Mouse (Mus musculus): Measurements from ENCODE around the gene Bmp8a. TPM values are rescaled to one million over a fixed set of nuclear protein-coding genes. Genes with fewer than 3 reads are reported as not detected.
"Not testable (repeated sequence)": the region's sequence is repeated elsewhere in the genome, so short reads cannot be mapped to it uniquely, and the experiment has no call there.

Bmp8a gene
- polyA plus RNA-seq, 1 experiment from 2014 or later = 0.46 TPM

DNA sequence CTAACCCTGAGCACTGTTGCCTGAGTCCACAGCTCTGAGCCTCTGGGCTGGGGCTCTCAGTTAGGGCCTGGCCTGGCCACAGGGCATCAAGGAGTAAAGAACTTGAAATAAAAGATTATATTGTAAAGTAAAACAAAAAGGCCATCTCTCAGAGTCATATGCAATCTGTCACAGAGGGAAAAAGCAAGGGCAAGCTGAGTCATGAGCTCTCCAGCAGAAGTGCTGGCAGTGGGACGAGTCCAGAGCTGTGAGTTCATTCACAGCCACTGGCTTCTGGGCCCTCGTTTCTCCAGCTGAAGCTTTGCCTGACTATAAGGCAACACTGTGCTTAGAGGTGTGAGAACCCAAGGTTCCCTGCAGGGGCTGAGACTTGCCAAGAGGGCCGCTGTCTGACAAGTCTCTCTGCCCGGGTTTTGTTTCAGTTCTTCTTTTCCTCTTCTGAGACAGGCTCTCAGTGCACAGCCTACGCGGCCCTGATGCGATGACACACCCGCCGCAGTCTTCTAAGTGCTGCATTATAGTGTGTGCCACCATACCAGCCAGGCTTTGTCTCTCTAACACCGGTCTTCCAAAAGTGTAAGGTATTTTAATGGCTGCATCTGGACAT lies 10.3 kb upstream of the Bmp8a start:
- no peaks in the 10 kb centered on the region for H3K9me3 ChIP-seq
- ATAC-seq (ENCODE audit: borderline replicate concordance, extremely low read depth, low FRiP score, low TSS enrichment) = no peak
- no peak overlapping the region for H3K4me2 ChIP-seq
- H3K9ac ChIP-seq = no peak overlapping the region
- peaks cover 82% of the 10 kb centered on the region for H3K36me3 ChIP-seq
- H3K27ac ChIP-seq = no peak overlapping the region
- H3K27me3 ChIP-seq = no peaks in the 10 kb centered on the region
- no peak overlapping the region for H3K4me3 ChIP-seq
- H3K4me1 ChIP-seq = no peaks in the 10 kb centered on the region
- 89% methylated on average over 9 of the region's 10 CpGs for WGBS

DNA sequence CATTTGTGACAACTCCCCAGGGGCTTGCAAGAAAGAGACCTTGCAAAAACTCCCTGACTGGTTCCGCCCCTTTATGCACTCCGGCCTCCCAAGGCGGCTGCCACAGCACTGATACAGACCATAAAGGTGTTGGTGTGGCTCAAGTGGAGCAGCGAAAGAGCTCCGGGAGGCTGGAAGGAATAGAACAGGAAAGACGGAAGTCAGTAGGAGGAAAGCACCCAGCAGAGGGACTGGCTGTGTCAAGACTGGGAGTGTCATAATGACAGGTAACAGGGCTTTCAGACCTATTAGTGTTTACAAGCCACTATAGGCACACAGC lies 378 bp upstream of the Bmp8a start:
- H3K4me2 ChIP-seq = peak overlapping the region; percentile 94
- peaks cover 43% of the 10 kb centered on the region for H3K27me3 ChIP-seq
- no peak overlapping the region for H3K27ac ChIP-seq
- peaks cover 18% of the 10 kb centered on the region for H3K4me1 ChIP-seq
- peaks cover 1% of the 10 kb centered on the region; the same call in 1 of the 2 replicates for H3K36me3 ChIP-seq
- peak overlapping the region; percentile 52 for H3K4me3 ChIP-seq
- no peak overlapping the region for H3K9ac ChIP-seq
- no peaks in the 10 kb centered on the region for H3K9me3 ChIP-seq
- peak; percentile 3; the same call in 1 of the 2 replicates for ATAC-seq (ENCODE audit: borderline replicate concordance, extremely low read depth, low FRiP score, low TSS enrichment)
- WGBS = 2% methylated on average over 6 of the region's 6 CpGs

DNA sequence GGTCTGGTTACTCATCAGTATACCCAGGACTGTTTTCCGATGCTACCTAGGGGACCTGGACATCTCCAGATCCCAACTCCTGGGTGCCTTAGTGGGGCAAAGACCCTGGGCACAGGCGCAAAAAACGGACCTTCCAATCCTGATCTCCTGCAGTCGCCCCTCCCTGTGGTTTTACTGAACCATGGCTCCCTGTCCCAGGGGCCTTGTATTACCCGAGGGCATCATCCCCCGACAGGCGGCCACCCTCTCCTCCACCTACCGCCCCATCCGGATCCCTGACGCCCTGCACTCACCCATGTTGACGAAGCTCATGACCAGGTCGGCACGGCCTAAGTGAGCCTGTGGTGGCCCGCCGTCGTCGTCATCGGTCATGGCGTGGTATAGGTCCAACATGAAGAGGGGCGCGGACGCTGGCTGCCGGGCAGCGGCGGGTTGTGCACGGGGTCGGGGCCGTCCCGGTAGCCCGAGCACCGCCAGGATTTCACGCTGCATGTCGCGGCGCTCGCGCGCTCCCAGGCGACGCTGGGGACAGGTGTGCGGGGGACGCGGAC lies 886 bp downstream of the Bmp8a start:
- WGBS = 3% methylated on average over 43 of the region's 43 CpGs
- no peak overlapping the region for H3K27ac ChIP-seq
- peaks cover 43% of the 10 kb centered on the region for H3K27me3 ChIP-seq
- no peak overlapping the region for H3K9ac ChIP-seq
- peak overlapping the region; percentile 52 for H3K4me3 ChIP-seq
- peak overlapping the region; percentile 94 for H3K4me2 ChIP-seq
- H3K9me3 ChIP-seq = no peaks in the 10 kb centered on the region
- no peak for ATAC-seq (ENCODE audit: borderline replicate concordance, extremely low read depth, low FRiP score, low TSS enrichment)
- H3K36me3 ChIP-seq = no peaks in the 10 kb centered on the region
- H3K4me1 ChIP-seq = peaks cover 18% of the 10 kb centered on the region

GRCm38 (mm10) chr4:123340232-123340631 lies 2.8 kb downstream of the Bmp8a start:
- Histone ChIP-seq H3K4me2 (no peak overlapping the region), H3K9me3 (no peaks in the 10 kb centered on the region), H3K4me3 (no peak overlapping the region), H3K4me1 (peaks cover 18% of the 10 kb centered on the region), H3K36me3 (no peaks in the 10 kb centered on the region), H3K9ac (no peak overlapping the region), H3K27ac (no peak overlapping the region), H3K27me3 (peaks cover 43% of the 10 kb centered on the region)
- no peak for ATAC-seq (ENCODE audit: borderline replicate concordance, extremely low read depth, low FRiP score, low TSS enrichment)
- WGBS = 64% methylated on average over 5 of the region's 5 CpGs

DNA sequence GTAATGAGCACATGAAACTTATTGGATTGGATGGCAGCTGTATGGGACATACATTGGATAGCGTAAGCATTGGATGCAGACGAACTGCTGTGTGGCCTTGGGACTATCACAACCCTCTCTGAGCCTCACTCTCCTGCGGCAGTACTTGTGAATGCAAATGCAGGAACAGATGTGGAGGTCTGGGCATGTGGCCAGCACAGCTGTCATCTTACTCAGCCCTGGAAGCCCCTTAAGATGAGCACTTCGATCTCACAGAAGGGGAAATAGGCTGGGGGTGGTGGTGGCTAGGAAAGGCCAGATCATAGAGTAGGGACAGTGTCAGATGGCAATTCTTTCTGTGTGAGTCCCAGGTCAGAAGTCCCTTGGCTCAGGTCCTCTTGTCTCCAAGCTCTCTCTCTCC lies 5.4 kb downstream of the Bmp8a start:
- H3K9ac ChIP-seq = no peak overlapping the region
- no peak overlapping the region for H3K4me2 ChIP-seq
- no peak overlapping the region for H3K4me3 ChIP-seq
- no peak for ATAC-seq (ENCODE audit: borderline replicate concordance, extremely low read depth, low FRiP score, low TSS enrichment)
- no peaks in the 10 kb centered on the region for H3K36me3 ChIP-seq
- 62% methylated on average over 4 of the region's 4 CpGs for WGBS
- no peaks in the 10 kb centered on the region for H3K9me3 ChIP-seq
- H3K27me3 ChIP-seq = peaks cover 28% of the 10 kb centered on the region
- peaks cover 8% of the 10 kb centered on the region for H3K4me1 ChIP-seq
- no peak overlapping the region for H3K27ac ChIP-seq

DNA sequence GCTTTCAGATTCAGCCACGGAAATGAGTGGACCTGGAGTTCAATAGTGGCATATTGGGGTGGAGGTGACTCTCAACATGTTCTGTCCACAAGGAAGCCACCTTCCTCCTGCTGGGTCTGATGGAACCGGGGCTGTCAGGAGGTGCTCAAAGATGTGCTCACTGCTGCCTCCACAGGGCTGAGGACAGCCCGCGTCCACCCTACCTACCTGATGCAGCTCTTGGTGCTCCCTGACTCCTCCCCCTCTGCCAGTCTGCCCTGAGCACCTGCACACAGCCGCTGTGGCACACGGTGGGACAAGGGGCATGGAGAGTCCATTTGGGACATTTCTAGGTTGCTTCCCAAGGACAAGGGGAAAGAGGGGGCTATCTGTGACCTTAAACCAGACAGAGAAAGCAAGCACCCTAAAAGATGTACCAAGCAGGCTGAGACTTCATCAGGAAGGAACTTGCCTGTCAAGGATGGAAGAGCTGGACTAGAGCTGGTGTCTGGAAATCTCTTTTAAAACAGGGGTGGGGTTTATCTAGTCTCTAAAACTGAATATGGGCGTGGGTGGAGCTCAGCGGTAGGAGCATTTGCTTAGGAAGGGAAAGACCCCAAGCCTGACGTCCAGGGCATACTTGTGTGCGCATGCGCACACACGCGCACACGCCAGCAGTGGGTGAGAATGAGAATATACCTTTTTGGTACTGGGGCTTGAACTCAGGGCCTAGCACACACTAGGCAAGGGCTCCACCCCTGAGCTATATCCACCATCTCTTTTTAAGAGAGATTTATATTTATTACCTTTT lies 7.1 kb downstream of the Bmp8a start:
- no peak for ATAC-seq (ENCODE audit: borderline replicate concordance, extremely low read depth, low FRiP score, low TSS enrichment)
- no peak overlapping the region for H3K4me2 ChIP-seq
- peaks cover 11% of the 10 kb centered on the region for H3K27me3 ChIP-seq
- no peak overlapping the region for H3K4me3 ChIP-seq
- 55% methylated on average over 14 of the region's 14 CpGs for whole genome bisulfite sequencing
- no peak overlapping the region for H3K27ac ChIP-seq
- no peaks in the 10 kb centered on the region for H3K36me3 ChIP-seq
- no peaks in the 10 kb centered on the region for H3K9me3 ChIP-seq
- H3K4me1 ChIP-seq = no peaks in the 10 kb centered on the region
- no peak overlapping the region for H3K9ac ChIP-seq

DNA sequence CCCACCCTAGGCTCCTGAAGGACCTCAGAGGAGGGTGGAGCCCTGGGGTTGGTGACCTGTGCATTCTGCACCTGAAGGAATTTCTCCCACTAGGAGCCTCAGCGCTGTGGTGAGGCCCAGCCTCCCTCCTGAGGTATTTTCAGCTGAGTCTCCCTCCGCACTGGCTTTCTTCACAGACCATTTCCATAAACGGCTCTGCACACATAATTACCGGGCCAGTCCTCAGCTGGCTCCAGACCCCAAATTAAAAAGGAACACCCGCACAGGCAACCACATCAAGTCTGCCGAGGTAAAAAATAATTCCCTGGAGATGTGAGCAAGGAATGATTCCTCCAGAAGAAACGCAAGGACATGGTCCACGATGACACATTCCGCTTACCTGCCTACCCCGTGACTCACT lies 7.8 kb downstream of the Bmp8a start:
- H3K9ac ChIP-seq; H3K4me1 ChIP-seq; H3K4me3 ChIP-seq; H3K4me2 ChIP-seq; H3K27ac ChIP-seq; H3K9me3 ChIP-seq; H3K27me3 ChIP-seq; H3K36me3 ChIP-seq; ATAC-seq (ENCODE audit: borderline replicate concordance, extremely low read depth, low FRiP score, low TSS enrichment): not testable (repeated sequence)
- 75% methylated on average over 10 of the region's 10 CpGs for WGBS

GRCm38 (mm10) chr4:123334177-123334576 lies 8.9 kb downstream of the Bmp8a start:
- no peak overlapping the region for H3K4me3 ChIP-seq
- no peak overlapping the region for H3K27ac ChIP-seq
- no peak overlapping the region for H3K4me2 ChIP-seq
- no peak overlapping the region for H3K9ac ChIP-seq
- 56% methylated on average over 3 of the region's 3 CpGs for WGBS
- H3K4me1 ChIP-seq = no peaks in the 10 kb centered on the region
- no peaks in the 10 kb centered on the region for H3K27me3 ChIP-seq
- ATAC-seq (ENCODE audit: borderline replicate concordance, extremely low read depth, low FRiP score, low TSS enrichment) = no peak
- no peaks in the 10 kb centered on the region for H3K9me3 ChIP-seq
- H3K36me3 ChIP-seq = no peaks in the 10 kb centered on the region

DNA sequence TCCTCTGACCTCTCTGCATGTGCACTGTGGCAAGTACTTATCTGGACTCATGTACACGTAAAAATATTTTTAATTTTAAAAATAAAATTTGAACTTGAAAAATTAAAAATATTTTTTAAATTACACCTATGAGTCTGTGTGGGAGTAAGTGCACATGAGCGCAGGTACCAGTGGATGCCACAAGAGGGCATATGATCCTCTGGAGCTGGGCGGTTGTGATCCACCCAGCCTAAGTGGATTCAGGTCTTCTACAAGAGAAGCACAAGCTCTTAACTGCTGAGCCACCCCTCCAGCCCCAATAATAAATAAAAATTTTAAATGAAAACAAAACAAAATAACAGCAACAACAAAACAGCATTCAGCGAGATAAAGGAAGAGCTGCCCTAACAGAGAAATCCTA lies 9.9 kb downstream of the Bmp8a start:
- no peak overlapping the region for H3K27ac ChIP-seq
- 96% methylated on average over 4 of the region's 4 CpGs for WGBS

GRCm38 (mm10) chr4:123331961-123332360 lies 11.1 kb downstream of the Bmp8a start:
- not testable (repeated sequence) for H3K9me3 ChIP-seq; ATAC-seq (ENCODE audit: borderline replicate concordance, extremely low read depth, low FRiP score, low TSS enrichment); H3K4me2 ChIP-seq; H3K36me3 ChIP-seq; H3K9ac ChIP-seq; H3K27me3 ChIP-seq; H3K4me3 ChIP-seq; H3K27ac ChIP-seq; H3K4me1 ChIP-seq
- 57% methylated on average over 1 of the region's 1 CpGs for WGBS

More for the DNA sequence above, 9.9 kb downstream of the Bmp8a start:
- Histone ChIP-seq H3K4me1 (no peaks in the 10 kb centered on the region), H3K4me2 (no peak overlapping the region), H3K27me3 (no peaks in the 10 kb centered on the region), H3K4me3 (no peak overlapping the region), H3K9ac (no peak overlapping the region), H3K36me3 (no peaks in the 10 kb centered on the region), H3K9me3 (no peaks in the 10 kb centered on the region)
- no peak for ATAC-seq (ENCODE audit: borderline replicate concordance, extremely low read depth, low FRiP score, low TSS enrichment)

- Histone ChIP-seq H3K9ac (no peak overlapping the region), H3K4me3 (no peak overlapping the region), H3K27ac (no peak overlapping the region), H3K27me3 (no peaks in the 10 kb centered on the region; the same call in 1 of the 2 replicates), H3K36me3 (no peaks in the 10 kb centered on the region), H3K4me2 (no peak overlapping the region), H3K9me3 (no peaks in the 10 kb centered on the region), H3K4me1 (no peaks in the 10 kb centered on the region)
- WGBS = 50% methylated on average over 5 of the region's 5 CpGs
- no peak for ATAC-seq (ENCODE audit: borderline replicate concordance, extremely low read depth, low FRiP score, low TSS enrichment)
Observed at GRCm38 (mm10) chr4:123331326-123331725, 11.7 kb downstream of the Bmp8a start.

DNA sequence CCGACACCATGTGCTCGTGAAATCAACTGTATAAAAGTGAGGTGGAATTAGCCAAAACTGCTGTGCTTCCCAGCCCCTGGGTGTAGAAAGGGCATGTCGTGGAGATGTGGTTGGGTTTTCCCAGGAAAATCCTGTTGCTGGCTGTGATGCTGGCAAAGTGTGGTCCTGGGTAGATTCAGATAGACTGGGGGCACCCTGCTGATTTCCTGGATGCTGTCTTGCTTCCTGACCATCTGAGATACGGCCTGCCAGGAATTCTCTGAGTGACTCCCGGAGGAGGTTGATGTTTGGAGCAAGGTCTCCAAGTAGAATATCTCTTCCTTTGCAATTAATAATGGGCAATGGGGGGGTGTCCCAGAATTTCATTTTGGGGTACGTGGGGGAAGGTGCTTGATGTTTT lies 14.1 kb downstream of the Bmp8a start:
- no peak overlapping the region for H3K4me3 ChIP-seq
- H3K9me3 ChIP-seq = no peaks in the 10 kb centered on the region
- no peaks in the 10 kb centered on the region for H3K4me1 ChIP-seq
- H3K9ac ChIP-seq = no peak overlapping the region
- H3K27ac ChIP-seq = no peak overlapping the region
- ATAC-seq (ENCODE audit: borderline replicate concordance, extremely low read depth, low FRiP score, low TSS enrichment) = no peak
- H3K36me3 ChIP-seq = no peaks in the 10 kb centered on the region
- H3K27me3 ChIP-seq = no peaks in the 10 kb centered on the region; the same call in 1 of the 2 replicates
- H3K4me2 ChIP-seq = no peak overlapping the region
- WGBS = 65% methylated on average over 6 of the region's 6 CpGs
